In the genomic region with DNA sequence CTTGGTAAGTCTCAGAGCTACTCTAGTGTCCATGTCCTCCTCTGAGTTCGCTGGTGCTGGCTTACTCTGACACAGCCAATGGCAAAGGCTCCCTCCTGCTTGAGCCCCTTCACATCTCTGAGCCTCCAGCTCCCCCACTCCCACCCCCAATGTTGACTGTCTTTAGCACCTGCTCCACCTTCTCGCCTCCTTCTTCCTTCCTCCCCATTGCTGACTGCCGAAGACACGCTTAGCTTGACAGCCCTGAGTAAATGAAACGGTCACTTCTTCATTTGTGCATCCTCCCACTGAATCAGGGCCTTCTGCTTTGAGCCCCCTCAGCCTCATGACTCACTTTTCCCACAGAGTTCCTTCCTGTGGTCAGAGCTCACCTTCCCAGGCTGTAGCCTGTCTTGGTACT, we compare ENCODE assay signal across 11 mouse cellular contexts. TPM values are rescaled to one million over a fixed set of nuclear protein-coding genes. Genes with fewer than 3 reads are reported as not detected.
DNase-seq lines count a peak whose midpoint lies in the region; ATAC-seq and TF ChIP-seq lines count a peak whose summit lies in the region.
"Had no signal": no experiment of that assay in that cellular context is flagged by ENCODE, and none has a peak within 500 bp of the region (broad histone marks: within the 10 kb centered on the region; RNA-seq: fewer than 3 reads in every experiment).

No protein-coding gene starts in this region.

- no peak overlapping the region; the same call in 1 of the 2 replicates for H3K4me2 ChIP-seq in heart, embryonic 11.5 days
- peak overlapping the region; percentile 96 for H3K4me2 ChIP-seq in stomach, embryonic 15.5 days
- H3K4me2 ChIP-seq in stomach, postnatal 0 days (replicated peaks; ENCODE audit: low read depth) = no peak overlapping the region
- H3K4me2 ChIP-seq: hindbrain, embryonic 12.5 days had no signal

- ATAC-seq in heart, embryonic 11.5 days (replicated peaks; ENCODE audit: insufficient number of reproducible peaks, low FRiP score, low TSS enrichment) = no peak
- no peak for ATAC-seq in stomach, embryonic 15.5 days (ENCODE audit: insufficient read depth, low FRiP score, low read depth)
- no peak for ATAC-seq in stomach, postnatal 0 days (ENCODE audit: low FRiP score, low TSS enrichment)

- 0 out of 2 replicates have a peak, but pooled peaks cover 8% of the 10 kb centered on the region for H3K27me3 ChIP-seq in heart, embryonic 11.5 days (ENCODE audit: control insufficient read depth, insufficient read depth, low read length)
- H3K27me3 ChIP-seq in stomach, embryonic 15.5 days (replicated peaks) = peaks cover 45% of the 10 kb centered on the region
- H3K27me3 ChIP-seq in stomach, postnatal 0 days (ENCODE audit: control insufficient read depth, insufficient read depth, low read length) = no peaks in the 10 kb centered on the region

- H3K9ac ChIP-seq in heart, embryonic 11.5 days (ENCODE audit: low read depth, low read length) = 0 out of 2 replicates have a peak overlapping the region, but pooled peaks have one; percentile 16
- H3K9ac ChIP-seq in stomach, embryonic 15.5 days = no peak overlapping the region
- no peak overlapping the region for H3K9ac ChIP-seq in stomach, postnatal 0 days (ENCODE audit: low read length)
- H3K9ac ChIP-seq: hindbrain, embryonic 12.5 days had no signal

- WGBS in heart, embryonic 11.5 days (ENCODE audit: insufficient replicate concordance) = 60% methylated on average over 5 of the region's 5 CpGs
- 55% methylated on average over 5 of the region's 5 CpGs for WGBS in stomach, embryonic 15.5 days
- WGBS in stomach, postnatal 0 days = 61% methylated on average over 5 of the region's 5 CpGs

- no peak for TF ChIP-seq EP300 in stomach, postnatal 0 days (optimal IDR thresholded peaks at IDR 0.05)

- H3K4me3 ChIP-seq in heart, embryonic 11.5 days (ENCODE audit: low read depth, low read length) = no peak overlapping the region
- H3K4me3 ChIP-seq in stomach, embryonic 15.5 days (replicated peaks) = no peak overlapping the region
- H3K4me3 ChIP-seq in stomach, postnatal 0 days (ENCODE audit: low read depth, low read length) = no peak overlapping the region

- H3K4me1 ChIP-seq in heart, embryonic 11.5 days (ENCODE audit: control insufficient read depth, insufficient read depth, low read length) = peaks cover 36% of the 10 kb centered on the region
- peaks cover 13% of the 10 kb centered on the region; the same call in 1 of the 2 replicates for H3K4me1 ChIP-seq in stomach, embryonic 15.5 days
- H3K4me1 ChIP-seq in stomach, postnatal 0 days (replicated peaks; ENCODE audit: control insufficient read depth, insufficient read depth) = no peaks in the 10 kb centered on the region

- no peak overlapping the region for H3K27ac ChIP-seq in heart, embryonic 11.5 days (ENCODE audit: low read depth, low read length)
- H3K27ac ChIP-seq in stomach, embryonic 15.5 days = no peak overlapping the region
- H3K27ac ChIP-seq in stomach, postnatal 0 days (replicated peaks) = no peak overlapping the region
- H3K27ac ChIP-seq: hindbrain, embryonic 12.5 days had no signal

- DNase-seq in heart, adult 9 months (ENCODE audit: low spot score in 2 of 2) = no peak
- no peak for DNase-seq in stomach, postnatal 0 days (ENCODE audit: low spot score)
- DNase-seq in naive thymus-derived CD4-positive, alpha-beta T cell, adult 2 months (ENCODE audit: low read depth) = peak; percentile 50
- no peak for DNase-seq in adrenal gland, postnatal 25 days
- no peak for DNase-seq in frontal cortex, adult 2 months (ENCODE audit: extremely low spot score in 1 of 2, low spot score in 1 of 2)
- DNase-seq in urinary bladder, postnatal 25 days (ENCODE audit: low spot score) = no peak
- DNase-seq: adrenal gland, postnatal 10 days had no signal

- no peak for TF ChIP-seq CTCF in stomach, postnatal 0 days (IDR thresholded peaks at IDR 0.05; ENCODE audit: low read depth)

- H3K9me3 ChIP-seq in heart, embryonic 11.5 days (replicated peaks; ENCODE audit: control insufficient read depth, low read length) = no peaks in the 10 kb centered on the region
- no peaks in the 10 kb centered on the region for H3K9me3 ChIP-seq in stomach, embryonic 15.5 days
- no peaks in the 10 kb centered on the region for H3K9me3 ChIP-seq in stomach, postnatal 0 days (ENCODE audit: control insufficient read depth, low read length)
- H3K9me3 ChIP-seq: hindbrain, embryonic 12.5 days had no signal

- no peaks in the 10 kb centered on the region for H3K36me3 ChIP-seq in heart, embryonic 11.5 days (ENCODE audit: control insufficient read depth, insufficient read depth, low read length)
- no peaks in the 10 kb centered on the region for H3K36me3 ChIP-seq in stomach, embryonic 15.5 days
- H3K36me3 ChIP-seq in stomach, postnatal 0 days (ENCODE audit: control insufficient read depth, insufficient read depth, low read length) = no peaks in the 10 kb centered on the region
- H3K36me3 ChIP-seq: hindbrain, embryonic 12.5 days had no signal

RNA-seq across cellular contexts. Expression of a gene that starts 2.2 kb away (rescaled TPM):
- polyA plus RNA-seq in heart, embryonic 11.5 days (2014; fragmentation: Nextera tagmentation; extraction: Ambion mirVana) = 27.0 and 29.4 TPM in 2 replicates
- 11.1 and 15.2 TPM in 2 replicates for polyA plus RNA-seq in stomach, embryonic 15.5 days (2015; fragmentation: Nextera tagmentation; extraction: Ambion mirVana)
- polyA plus RNA-seq in stomach, postnatal 0 days (2015; fragmentation: Nextera tagmentation; extraction: Ambion mirVana) = 5.2 and 5.5 TPM in 2 replicates
- total RNA-seq in adrenal gland, postnatal 25 days (2021) = 11.6 and 12.4 TPM in 2 replicates
- 76.4 and 79.7 TPM in 2 replicates for polyA plus RNA-seq in frontal cortex, adult 2 months (2012; rRNA removed)

RNA-seq across cellular contexts. Expression of a gene that starts 5.4 kb away (rescaled TPM):
- polyA plus RNA-seq in heart, embryonic 11.5 days (2014; fragmentation: Nextera tagmentation; extraction: Ambion mirVana) = not detected in 2 replicates
- not detected in 2 replicates for polyA plus RNA-seq in stomach, embryonic 15.5 days (2015; fragmentation: Nextera tagmentation; extraction: Ambion mirVana)
- not detected in 2 replicates for polyA plus RNA-seq in stomach, postnatal 0 days (2015; fragmentation: Nextera tagmentation; extraction: Ambion mirVana)
- not detected in 2 replicates for total RNA-seq in adrenal gland, postnatal 25 days (2021)
- polyA plus RNA-seq in frontal cortex, adult 2 months (2012; rRNA removed) = not detected in 2 replicates
- total RNA-seq: adrenal gland, postnatal 10 days had no signal
- polyA plus RNA-seq: hindbrain, embryonic 12.5 days; neural tube, embryonic 11.5 days had no signal

RNA-seq across cellular contexts. Expression of a gene that starts 31.8 kb away (rescaled TPM):
- 94.0 and 94.8 TPM in 2 replicates for polyA plus RNA-seq in heart, embryonic 11.5 days (2014; fragmentation: Nextera tagmentation; extraction: Ambion mirVana)
- polyA plus RNA-seq in stomach, embryonic 15.5 days (2015; fragmentation: Nextera tagmentation; extraction: Ambion mirVana) = 58.2 and 67.0 TPM in 2 replicates
- polyA plus RNA-seq in stomach, postnatal 0 days (2015; fragmentation: Nextera tagmentation; extraction: Ambion mirVana) = 37.9 and 40.6 TPM in 2 replicates
- total RNA-seq in adrenal gland, postnatal 25 days (2021) = 113 and 119 TPM in 2 replicates
- 148 and 162 TPM in 2 replicates for polyA plus RNA-seq in frontal cortex, adult 2 months (2012; rRNA removed)
